ENCODE assay signal across 21 mouse cellular contexts in the genomic region with DNA sequence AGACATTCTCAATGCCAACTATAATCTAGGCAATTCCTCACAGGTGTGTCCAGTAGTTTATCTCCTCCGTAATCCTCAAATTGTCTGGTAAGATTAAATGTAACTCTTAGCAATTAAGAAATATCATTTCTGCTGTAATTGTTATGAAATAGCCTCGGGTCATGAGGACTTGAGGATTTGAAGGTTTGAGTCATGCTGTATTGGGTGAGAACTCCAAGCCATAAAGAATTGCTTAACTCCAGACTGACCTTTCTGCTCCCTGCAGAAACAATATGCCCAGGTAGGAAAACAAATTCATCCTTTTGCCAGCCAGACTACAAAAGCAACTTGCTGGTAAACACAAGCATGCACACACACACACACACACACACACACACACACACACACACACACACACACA.
"Had no signal": no experiment of that assay in that cellular context is flagged by ENCODE, and none has a peak within 500 bp of the region (broad histone marks: within the 10 kb centered on the region; RNA-seq: fewer than 3 reads in every experiment).

No protein-coding gene starts in this region.

- H3K27ac ChIP-seq: heart, embryonic 10.5 days; hindbrain, embryonic 13.5 days; hindbrain, embryonic 15.5 days; hindbrain, postnatal 0 days; limb, embryonic 13.5 days; limb, embryonic 15.5 days; liver, embryonic 12.5 days; liver, embryonic 14.5 days had no signal

- ATAC-seq: hindbrain, postnatal 0 days; liver, embryonic 12.5 days had no signal

- H3K9ac ChIP-seq: heart, embryonic 12.5 days; hindbrain, embryonic 13.5 days; hindbrain, embryonic 15.5 days; limb, embryonic 13.5 days; limb, embryonic 15.5 days; liver, embryonic 12.5 days; liver, embryonic 14.5 days had no signal

- H3K4me3 ChIP-seq: heart, embryonic 10.5 days; heart, embryonic 12.5 days; hindbrain, embryonic 13.5 days; hindbrain, embryonic 15.5 days; limb, embryonic 13.5 days; limb, embryonic 15.5 days; liver, embryonic 12.5 days had no signal

- H3K9me3 ChIP-seq: heart, embryonic 10.5 days; heart, embryonic 12.5 days; hindbrain, embryonic 13.5 days; hindbrain, embryonic 15.5 days; limb, embryonic 13.5 days; limb, embryonic 15.5 days; liver, embryonic 12.5 days had no signal

- H3K27me3 ChIP-seq: heart, embryonic 12.5 days; hindbrain, embryonic 13.5 days; hindbrain, embryonic 15.5 days; limb, embryonic 13.5 days; limb, embryonic 15.5 days; liver, embryonic 12.5 days had no signal

- H3K36me3 ChIP-seq: heart, embryonic 10.5 days; heart, embryonic 12.5 days; hindbrain, embryonic 13.5 days; hindbrain, embryonic 15.5 days; limb, embryonic 13.5 days; limb, embryonic 15.5 days; liver, embryonic 12.5 days had no signal

- H3K4me1 ChIP-seq: heart, embryonic 10.5 days; heart, embryonic 12.5 days; hindbrain, embryonic 13.5 days; hindbrain, embryonic 15.5 days; limb, embryonic 13.5 days; limb, embryonic 15.5 days; liver, embryonic 12.5 days had no signal

- DNase-seq: gastrocnemius, postnatal 14 days; heart, adult 11 months; heart, postnatal 10 days; heart, postnatal 36 days; kidney, adult 18-20 months; kidney, adult 8-10 months; kidney, postnatal 10 days; kidney, postnatal 25 days; layer of hippocampus, adult 9-11 months; layer of hippocampus, postnatal 36 days; left cerebral cortex, postnatal 4 days; lung, adult 18-20 months had no signal

- H3K4me2 ChIP-seq: heart, embryonic 12.5 days; hindbrain, embryonic 13.5 days; hindbrain, embryonic 15.5 days; limb, embryonic 13.5 days; limb, embryonic 15.5 days; liver, embryonic 12.5 days had no signal
